Mouse (Mus musculus) embryo, embryonic 11.5 days (tissue): ENCODE data around the gene Rpl6.
A peak's percentile ranks its signal among the peaks of the same experiment; 100 is the strongest.
"Not testable (repeated sequence)": the region's sequence is repeated elsewhere in the genome, so short reads cannot be mapped to it uniquely, and the experiment has no call there.

ENCODE experiments used
- DNase-seq: peaks from one replicate; pipeline ENCODE4 v3.0.0-alpha.2; 2012; ENCODE audit warnings: low read depth, low spot score

Rpl6 gene

GRCm38 (mm10) chr5:121196764-121197163 lies 7.5 kb upstream of the Rpl6 start:
- no peak for DNase-seq

- no peak for DNase-seq
Measured at GRCm38 (mm10) chr5:121197337-121197736, 6.9 kb upstream of the Rpl6 start.

GRCm38 (mm10) chr5:121198376-121198775 lies 5.9 kb upstream of the Rpl6 start:
- DNase-seq, result no peak

- no peak for DNase-seq
Measured at GRCm38 (mm10) chr5:121201739-121202138, 2.5 kb upstream of the Rpl6 start.

- no peak for DNase-seq
Measured at GRCm38 (mm10) chr5:121202467-121202866, 1.8 kb upstream of the Rpl6 start.

- not testable (repeated sequence) for DNase-seq
Measured at GRCm38 (mm10) chr5:121205537-121206130, 1.4 kb downstream of the Rpl6 start.

GRCm38 (mm10) chr5:121206540-121206939 lies 2.3 kb downstream of the Rpl6 start:
- DNase-seq, result no peak

- no peak for DNase-seq
Measured at GRCm38 (mm10) chr5:121206984-121207383, 2.7 kb downstream of the Rpl6 start.

- no peak for DNase-seq
Measured at GRCm38 (mm10) chr5:121209755-121210600, 5.7 kb downstream of the Rpl6 start.

GRCm38 (mm10) chr5:121210601-121210924 lies 6.3 kb downstream of the Rpl6 start:
- DNase-seq, result no peak

- DNase-seq, result no peak
Measured at GRCm38 (mm10) chr5:121212108-121212507, 7.8 kb downstream of the Rpl6 start.

- no peak for DNase-seq
Measured at GRCm38 (mm10) chr5:121214707-121215106, 10.4 kb downstream of the Rpl6 start.

GRCm38 (mm10) chr5:121215380-121216125 lies 11.3 kb downstream of the Rpl6 start:
- peak; percentile 57 for DNase-seq

GRCm38 (mm10) chr5:121216126-121216446 lies 11.8 kb downstream of the Rpl6 start:
- no peak for DNase-seq

- not testable (repeated sequence) for DNase-seq
Measured at GRCm38 (mm10) chr5:121216584-121217312, 12.5 kb downstream of the Rpl6 start.

GRCm38 (mm10) chr5:121217313-121217634 lies 13.0 kb downstream of the Rpl6 start:
- no peak for DNase-seq

GRCm38 (mm10) chr5:121219190-121219589 lies 14.9 kb downstream of the Rpl6 start:
- no peak for DNase-seq

GRCm38 (mm10) chr5:121219980-121220731 lies 15.9 kb downstream of the Rpl6 start, which contains the start of gene Hectd4:
Hectd4 (plus strand) TSS chr5:121220219.
- DNase-seq, result peak; percentile 94

GRCm38 (mm10) chr5:121220732-121221301 lies 16.5 kb downstream of the Rpl6 start:
- DNase-seq, result no peak

- no peak for DNase-seq
Measured at GRCm38 (mm10) chr5:121221328-121221850, 17.1 kb downstream of the Rpl6 start.

GRCm38 (mm10) chr5:121224020-121224419 lies 19.7 kb downstream of the Rpl6 start:
- not testable (repeated sequence) for DNase-seq
